Mouse (Mus musculus) limb, embryonic 11.5 days (tissue): ENCODE measurements around the gene 5330417C22Rik. TPM values are rescaled to one million over a fixed set of nuclear protein-coding genes. Genes with fewer than 3 reads are reported as not detected.

Experiments used
- ATAC-seq: fragments of 200-750 bp; cut with Nextera tagmentation; 2 replicates; pipeline ENCODE4 v1.8.0; 2017; ENCODE audit warnings: low read depth; ENCODE audit not compliant: insufficient number of reproducible peaks, low FRiP score, low TSS enrichment
- DNase-seq: peaks from one replicate; pipeline ENCODE4 v3.0.0-alpha.2; 2015; ENCODE audit warnings: low spot score
- H3K27ac ChIP-seq: fragments of 300-500 bp; sonication (generic); replicated peaks from 2 replicates; pipeline ENCODE4 v1.5.1; 2014; ENCODE audit warnings: low read depth, mild to moderate bottlenecking, low read length
- H3K27me3 ChIP-seq: fragments of 300-500 bp; sonication (generic); 2 replicates; pipeline ENCODE4 v1.6.1; 2014; ENCODE audit warnings: mild to moderate bottlenecking, low read length, mixed read lengths; ENCODE audit not compliant: control insufficient read depth, insufficient read depth
- H3K36me3 ChIP-seq: fragments of 300-500 bp; sonication (generic); 2 replicates; pipeline ENCODE4 v1.6.1; 2014; ENCODE audit warnings: mild to moderate bottlenecking, low read length, moderate library complexity, mixed read lengths; ENCODE audit not compliant: control insufficient read depth, insufficient read depth
- H3K4me1 ChIP-seq: fragments of 300-500 bp; sonication (generic); 2 replicates; pipeline ENCODE4 v1.6.1; 2014; ENCODE audit warnings: low read length, mixed read lengths; ENCODE audit not compliant: control insufficient read depth, insufficient read depth
- H3K4me2 ChIP-seq: fragments of 300-500 bp; sonication (generic); 2 replicates; pipeline ENCODE4 v1.6.1; 2014; ENCODE audit warnings: low read depth, mild to moderate bottlenecking, moderate library complexity; ENCODE audit not compliant: severe bottlenecking
- H3K4me3 ChIP-seq: fragments of 300-500 bp; sonication (generic); 2 replicates; pipeline ENCODE4 v1.5.1; 2014; ENCODE audit warnings: low read depth, low read length
- H3K9ac ChIP-seq: fragments of 300-500 bp; sonication (generic); 2 replicates; pipeline ENCODE4 v1.6.1; 2014; ENCODE audit warnings: mild to moderate bottlenecking, low read length
- H3K9me3 ChIP-seq: fragments of 300-500 bp; sonication (generic); 2 replicates; pipeline ENCODE4 v1.6.1; 2016; ENCODE audit warnings: low read length; ENCODE audit not compliant: control insufficient read depth
- WGBS: fragments of 180-500 bp; shearing (Covaris S2); extraction: QIAGEN DNeasy Blood & Tissue Kit; methylation state at CpG from one replicate; pipeline ENCODE4 v1.1.7; 2014; 5-methylcytosine and 5-hydroxymethylcytosine counted together
- polyA plus RNA-seq: library from polyadenylated mRNA; unstranded; fragments of >200 nt; fragmentation: Nextera tagmentation; extraction: Ambion mirVana; gene quantifications from 2 replicates; pipeline ENCODE4 v1.2.1, GENCODE M21; 2014

Gene 5330417C22Rik
- polyA plus RNA-seq, 1 experiment from 2014 or later = 0.21 TPM

GRCm38 (mm10) chr3:108444029-108444428 lies 92.3 kb downstream of the 5330417C22Rik start:
- 27% methylated on average over 8 of the region's 8 CpGs for WGBS
- H3K9me3 ChIP-seq = no peaks in the 10 kb centered on the region
- peak overlapping the region; percentile 57 for H3K9ac ChIP-seq
- peak overlapping the region; percentile 92 for H3K4me3 ChIP-seq
- DNase-seq = no peak
- no peak for ATAC-seq
- peak overlapping the region; percentile 82 for H3K4me2 ChIP-seq
- H3K36me3 ChIP-seq = 0 out of 2 replicates have a peak, but pooled peaks cover 2% of the 10 kb centered on the region
- H3K4me1 ChIP-seq = peaks cover 5% of the 10 kb centered on the region
- no peaks in the 10 kb centered on the region for H3K27me3 ChIP-seq
- no peak overlapping the region for H3K27ac ChIP-seq

- H3K9me3 ChIP-seq = no peaks in the 10 kb centered on the region
- WGBS = 90% methylated on average over 7 of the region's 7 CpGs
- DNase-seq = no peak
- no peak overlapping the region for H3K27ac ChIP-seq
- ATAC-seq = no peak
- H3K4me2 ChIP-seq = no peak overlapping the region
- H3K4me3 ChIP-seq = no peak overlapping the region
- H3K9ac ChIP-seq = no peak overlapping the region
- H3K36me3 ChIP-seq = peaks cover 18% of the 10 kb centered on the region
- no peaks in the 10 kb centered on the region for H3K27me3 ChIP-seq
- no peaks in the 10 kb centered on the region for H3K4me1 ChIP-seq
These were observed 100.0 kb downstream of the 5330417C22Rik start for GRCm38 (mm10) chr3:108436380-108436714.

- H3K4me3 ChIP-seq = no peak overlapping the region
- DNase-seq = no peak
- WGBS = 94% methylated on average over 17 of the region's 17 CpGs
- no peak overlapping the region for H3K4me2 ChIP-seq
- no peak overlapping the region for H3K27ac ChIP-seq
- ATAC-seq = no peak
- no peaks in the 10 kb centered on the region for H3K4me1 ChIP-seq
- peaks cover 21% of the 10 kb centered on the region for H3K36me3 ChIP-seq
- H3K9ac ChIP-seq = no peak overlapping the region
- no peaks in the 10 kb centered on the region for H3K9me3 ChIP-seq
- H3K27me3 ChIP-seq = no peaks in the 10 kb centered on the region
These were observed 100.5 kb downstream of the 5330417C22Rik start for GRCm38 (mm10) chr3:108435701-108436379.

GRCm38 (mm10) chr3:108433881-108434495 lies 102.3 kb downstream of the 5330417C22Rik start:
- no peaks in the 10 kb centered on the region for H3K9me3 ChIP-seq
- WGBS = 52% methylated on average over 19 of the region's 19 CpGs
- no peak overlapping the region for H3K4me3 ChIP-seq
- no peak for ATAC-seq
- DNase-seq = no peak
- H3K4me1 ChIP-seq = no peaks in the 10 kb centered on the region
- H3K4me2 ChIP-seq = no peak overlapping the region
- no peaks in the 10 kb centered on the region for H3K27me3 ChIP-seq
- no peak overlapping the region for H3K9ac ChIP-seq
- H3K27ac ChIP-seq = no peak overlapping the region
- peaks cover 24% of the 10 kb centered on the region for H3K36me3 ChIP-seq

- ATAC-seq = no peak
- WGBS = 58% methylated on average over 18 of the region's 18 CpGs
- H3K4me3 ChIP-seq = no peak overlapping the region
- no peaks in the 10 kb centered on the region for H3K4me1 ChIP-seq
- no peak for DNase-seq
- no peak overlapping the region for H3K4me2 ChIP-seq
- no peaks in the 10 kb centered on the region for H3K9me3 ChIP-seq
- H3K27ac ChIP-seq = no peak overlapping the region
- no peaks in the 10 kb centered on the region for H3K27me3 ChIP-seq
- H3K9ac ChIP-seq = no peak overlapping the region
- H3K36me3 ChIP-seq = peaks cover 30% of the 10 kb centered on the region
These were observed 103.0 kb downstream of the 5330417C22Rik start for GRCm38 (mm10) chr3:108433188-108433880.

- no peaks in the 10 kb centered on the region for H3K9me3 ChIP-seq
- H3K9ac ChIP-seq = no peak overlapping the region
- H3K4me2 ChIP-seq = no peak overlapping the region
- H3K27ac ChIP-seq = no peak overlapping the region
- peaks cover 33% of the 10 kb centered on the region for H3K36me3 ChIP-seq
- no peak overlapping the region for H3K4me3 ChIP-seq
- no peaks in the 10 kb centered on the region for H3K27me3 ChIP-seq
- 92% methylated on average over 13 of the region's 13 CpGs for WGBS
- H3K4me1 ChIP-seq = no peaks in the 10 kb centered on the region
- DNase-seq = no peak
- no peak for ATAC-seq
These were observed 103.7 kb downstream of the 5330417C22Rik start for GRCm38 (mm10) chr3:108432542-108433187.

GRCm38 (mm10) chr3:108425624-108426018 lies 110.7 kb downstream of the 5330417C22Rik start:
- 84% methylated on average over 6 of the region's 6 CpGs for WGBS
- H3K36me3 ChIP-seq = peaks cover 21% of the 10 kb centered on the region

GRCm38 (mm10) chr3:108424944-108425623 lies 111.3 kb downstream of the 5330417C22Rik start:
- Histone ChIP-seq H3K4me2 (no peak overlapping the region), H3K4me1 (peaks cover 7% of the 10 kb centered on the region), H3K36me3 (peaks cover 21% of the 10 kb centered on the region), H3K9ac (no peak overlapping the region), H3K27ac (no peak overlapping the region), H3K27me3 (no peaks in the 10 kb centered on the region), H3K9me3 (no peaks in the 10 kb centered on the region), H3K4me3 (no peak overlapping the region)
- WGBS = 86% methylated on average over 7 of the region's 7 CpGs
- DNase-seq = no peak
- ATAC-seq = no peak

More at GRCm38 (mm10) chr3:108425624-108426018, 110.7 kb downstream of the 5330417C22Rik start:
- DNase-seq (no peak), ATAC-seq (no peak)
- H3K27ac ChIP-seq = no peak overlapping the region
- no peaks in the 10 kb centered on the region for H3K9me3 ChIP-seq
- no peak overlapping the region for H3K4me3 ChIP-seq
- H3K4me1 ChIP-seq = peaks cover 7% of the 10 kb centered on the region
- no peak overlapping the region for H3K9ac ChIP-seq
- H3K27me3 ChIP-seq = no peaks in the 10 kb centered on the region
- no peak overlapping the region for H3K4me2 ChIP-seq
